In genomic region chr5:120628624-120629023, GRCm38 (mm10) we compare ENCODE assay signal across 20 mouse cellular contexts. TPM values are rescaled to one million over a fixed set of nuclear protein-coding genes. Genes with fewer than 3 reads are reported as not detected.
DNase-seq lines count a peak whose midpoint lies in the region; ATAC-seq and TF ChIP-seq lines count a peak whose summit lies in the region.
"Had no signal": no experiment of that assay in that cellular context is flagged by ENCODE, and none has a peak within 500 bp of the region (broad histone marks: within the 10 kb centered on the region; RNA-seq: fewer than 3 reads in every experiment).

No protein-coding gene starts in this region.

- no peak overlapping the region for H3K27ac ChIP-seq in heart, embryonic 16.5 days (ENCODE audit: low read length)
- no peak overlapping the region for H3K27ac ChIP-seq in heart, embryonic 12.5 days (ENCODE audit: poor library complexity, severe bottlenecking)
- no peak overlapping the region for H3K27ac ChIP-seq in lung, embryonic 14.5 days (ENCODE audit: low read depth)
- H3K27ac ChIP-seq: embryonic facial prominence, embryonic 13.5 days; forebrain, embryonic 12.5 days; kidney, postnatal 0 days; liver, embryonic 12.5 days; neural tube, embryonic 15.5 days had no signal

- H3K4me3 ChIP-seq in heart, embryonic 16.5 days (ENCODE audit: low read length), result no peak overlapping the region
- no peak overlapping the region for H3K4me3 ChIP-seq in heart, embryonic 12.5 days
- H3K4me3 ChIP-seq in lung, embryonic 14.5 days (ENCODE audit: low read depth, low read length), result no peak overlapping the region
- H3K4me3 ChIP-seq: embryonic facial prominence, embryonic 13.5 days; forebrain, embryonic 12.5 days; liver, embryonic 12.5 days; neural tube, embryonic 15.5 days had no signal

- peaks cover 18% of the 10 kb centered on the region for H3K36me3 ChIP-seq in heart, embryonic 16.5 days (ENCODE audit: control insufficient read depth, insufficient read depth)
- peaks cover 47% of the 10 kb centered on the region for H3K36me3 ChIP-seq in heart, embryonic 12.5 days
- peaks cover 45% of the 10 kb centered on the region for H3K36me3 ChIP-seq in lung, embryonic 14.5 days (ENCODE audit: insufficient read depth)

- peak; percentile 60 for DNase-seq in lung, embryonic 14.5 days
- DNase-seq in lung, adult 18-20 months, result no peak
- peak; percentile 57 for DNase-seq in NIH3T3 (ENCODE audit: low read depth)
- no peak for DNase-seq in thymus, adult 18-20 months
- DNase-seq in urinary bladder, postnatal 10 days (ENCODE audit: low spot score), result no peak
- DNase-seq: adrenal gland, adult 2 months; lung, postnatal 36 days; thymus, postnatal 25 days had no signal

- ATAC-seq in heart, embryonic 16.5 days (replicated peaks; ENCODE audit: extremely low read depth, insufficient read depth, low FRiP score), result 0 out of 2 replicates have a peak, but pooled peaks have one; percentile 25
- ATAC-seq in heart, embryonic 12.5 days (ENCODE audit: insufficient number of reproducible peaks, low FRiP score), result no peak
- no peak for ATAC-seq in lung, embryonic 14.5 days (ENCODE audit: insufficient read depth)
- peak; percentile 40 for ATAC-seq in megakaryocyte progenitor cell, adult 5-6 weeks (replicated peaks; ENCODE audit: poor library complexity)
- ATAC-seq: liver, embryonic 12.5 days; Patski had no signal

- H3K9me3 ChIP-seq in heart, embryonic 16.5 days (replicated peaks; ENCODE audit: control insufficient read depth, low read length), result peaks cover 5% of the 10 kb centered on the region
- peaks cover 9% of the 10 kb centered on the region for H3K9me3 ChIP-seq in heart, embryonic 12.5 days (replicated peaks)
- H3K9me3 ChIP-seq in lung, embryonic 14.5 days (ENCODE audit: low read depth, low read length), result no peaks in the 10 kb centered on the region; the same call in 1 of the 2 replicates
- H3K9me3 ChIP-seq: neural tube, embryonic 15.5 days had no signal

- peaks cover 6% of the 10 kb centered on the region; the same call in 1 of the 2 replicates for H3K4me1 ChIP-seq in heart, embryonic 16.5 days (ENCODE audit: control insufficient read depth, insufficient read depth, low read length)
- H3K4me1 ChIP-seq in heart, embryonic 12.5 days (replicated peaks), result peaks cover 19% of the 10 kb centered on the region
- no peaks in the 10 kb centered on the region for H3K4me1 ChIP-seq in lung, embryonic 14.5 days (ENCODE audit: insufficient read depth)

- no peak overlapping the region for H3K4me2 ChIP-seq in heart, embryonic 16.5 days (ENCODE audit: low read depth, low read length)
- no peak overlapping the region for H3K4me2 ChIP-seq in heart, embryonic 12.5 days
- no peak overlapping the region for H3K4me2 ChIP-seq in lung, embryonic 14.5 days
- H3K4me2 ChIP-seq: embryonic facial prominence, embryonic 13.5 days; forebrain, embryonic 12.5 days; liver, embryonic 12.5 days; neural tube, embryonic 15.5 days had no signal

- WGBS in heart, embryonic 16.5 days, result 48% methylated on average over 7 of the region's 7 CpGs
- WGBS in heart, embryonic 12.5 days, result 49% methylated on average over 7 of the region's 7 CpGs
- WGBS in lung, embryonic 14.5 days, result 47% methylated on average over 7 of the region's 7 CpGs

- TF ChIP-seq CTCF in lung, embryonic 14.5 days (IDR thresholded peaks at IDR 0.05; ENCODE audit: low read depth), result 0 out of 2 replicates have a peak, but pooled peaks have one; percentile 5

- no peak overlapping the region for H3K9ac ChIP-seq in heart, embryonic 16.5 days (ENCODE audit: low read length)
- H3K9ac ChIP-seq in heart, embryonic 12.5 days, result no peak overlapping the region
- no peak overlapping the region for H3K9ac ChIP-seq in lung, embryonic 14.5 days
- H3K9ac ChIP-seq: embryonic facial prominence, embryonic 13.5 days; forebrain, embryonic 12.5 days; liver, embryonic 12.5 days; neural tube, embryonic 15.5 days had no signal

- H3K27me3 ChIP-seq in heart, embryonic 16.5 days (ENCODE audit: control insufficient read depth, insufficient read depth, low read length), result peaks cover 5% of the 10 kb centered on the region; the same call in 1 of the 2 replicates
- peaks cover 26% of the 10 kb centered on the region for H3K27me3 ChIP-seq in heart, embryonic 12.5 days (replicated peaks)
- peaks cover 6% of the 10 kb centered on the region; the same call in 1 of the 2 replicates for H3K27me3 ChIP-seq in lung, embryonic 14.5 days (ENCODE audit: insufficient read depth, low read length)
- H3K27me3 ChIP-seq: Patski had no signal

RNA-seq across cellular contexts. Expression of gene Cfap73, which starts 5.4 kb away (rescaled TPM):
- polyA plus RNA-seq in heart, embryonic 16.5 days (2015; fragmentation: Nextera tagmentation; extraction: Ambion mirVana), result 0.49 TPM in 1 of 2 replicates, not detected in the other
- not detected in 2 replicates for polyA plus RNA-seq in heart, embryonic 12.5 days (2016; fragmentation: Nextera tagmentation; extraction: Ambion mirVana)
- not detected in 2 replicates for polyA plus RNA-seq in lung, embryonic 14.5 days (2014; fragmentation: Nextera tagmentation; extraction: Ambion mirVana)
- not detected in 2 replicates for total RNA-seq in megakaryocyte progenitor cell, adult 5-6 weeks (2015)
- total RNA-seq in megakaryocyte progenitor cell, adult 5-6 weeks (2017), result not detected in 2 replicates
- total RNA-seq: heart, adult 8-10 months; hematopoietic stem cell, adult 5-6 weeks; left cerebral cortex, postnatal 25 days had no signal
- polyA plus RNA-seq: adrenal gland, adult 2 months; embryonic facial prominence, embryonic 13.5 days; kidney, postnatal 0 days; liver, embryonic 12.5 days had no signal

RNA-seq across cellular contexts. Expression of gene Ddx54, which starts 16.1 kb away (rescaled TPM):
- 30.2 and 35.0 TPM in 2 replicates for polyA plus RNA-seq in heart, embryonic 16.5 days (2015; fragmentation: Nextera tagmentation; extraction: Ambion mirVana)
- polyA plus RNA-seq in heart, embryonic 12.5 days (2016; fragmentation: Nextera tagmentation; extraction: Ambion mirVana), result 38.7 and 38.8 TPM in 2 replicates
- polyA plus RNA-seq in lung, embryonic 14.5 days (2014; fragmentation: Nextera tagmentation; extraction: Ambion mirVana), result 31.5 and 37.2 TPM in 2 replicates
- total RNA-seq in megakaryocyte progenitor cell, adult 5-6 weeks (2015), result 11.8 and 13.3 TPM in 2 replicates
- 34.9 and 35.8 TPM in 2 replicates for total RNA-seq in megakaryocyte progenitor cell, adult 5-6 weeks (2017)

RNA-seq across cellular contexts. Expression of gene Rita1, which starts 16.2 kb away (rescaled TPM):
- 13.2 and 14.0 TPM in 2 replicates for polyA plus RNA-seq in heart, embryonic 16.5 days (2015; fragmentation: Nextera tagmentation; extraction: Ambion mirVana)
- polyA plus RNA-seq in heart, embryonic 12.5 days (2016; fragmentation: Nextera tagmentation; extraction: Ambion mirVana), result 9.1 and 10.8 TPM in 2 replicates
- 7.2 and 9.5 TPM in 2 replicates for polyA plus RNA-seq in lung, embryonic 14.5 days (2014; fragmentation: Nextera tagmentation; extraction: Ambion mirVana)
- 2.0 and 2.3 TPM in 2 replicates for total RNA-seq in megakaryocyte progenitor cell, adult 5-6 weeks (2015)
- 4.7 and 5.8 TPM in 2 replicates for total RNA-seq in megakaryocyte progenitor cell, adult 5-6 weeks (2017)

RNA-seq across cellular contexts. Expression of gene Rasal1, which starts 20.0 kb away (rescaled TPM):
- 0.70 and 0.74 TPM in 2 replicates for polyA plus RNA-seq in heart, embryonic 16.5 days (2015; fragmentation: Nextera tagmentation; extraction: Ambion mirVana)
- 0.21 TPM in 1 of 2 replicates, not detected in the other for polyA plus RNA-seq in heart, embryonic 12.5 days (2016; fragmentation: Nextera tagmentation; extraction: Ambion mirVana)
- 0.15 TPM in 1 of 2 replicates, not detected in the other for polyA plus RNA-seq in lung, embryonic 14.5 days (2014; fragmentation: Nextera tagmentation; extraction: Ambion mirVana)
- total RNA-seq in megakaryocyte progenitor cell, adult 5-6 weeks (2015), result 0.10 and 0.67 TPM in 2 replicates
- total RNA-seq in megakaryocyte progenitor cell, adult 5-6 weeks (2017), result 0.12 and 2.0 TPM in 2 replicates

RNA-seq across cellular contexts. Expression of gene Iqcd, which starts 39.8 kb away (rescaled TPM):
- 0.36 and 0.42 TPM in 2 replicates for polyA plus RNA-seq in heart, embryonic 16.5 days (2015; fragmentation: Nextera tagmentation; extraction: Ambion mirVana)
- polyA plus RNA-seq in heart, embryonic 12.5 days (2016; fragmentation: Nextera tagmentation; extraction: Ambion mirVana), result 0.19 and 0.33 TPM in 2 replicates
- 0.35 and 0.37 TPM in 2 replicates for polyA plus RNA-seq in lung, embryonic 14.5 days (2014; fragmentation: Nextera tagmentation; extraction: Ambion mirVana)
- not detected in 2 replicates for total RNA-seq in megakaryocyte progenitor cell, adult 5-6 weeks (2015)
- 0.81 and 1.1 TPM in 2 replicates for total RNA-seq in megakaryocyte progenitor cell, adult 5-6 weeks (2017)
- total RNA-seq: hematopoietic stem cell, adult 5-6 weeks had no signal

Comparison
In these comparisons a context has a peak if more than half of its experiments do, and no peak if none do; other contexts are left out.
1. ATAC-seq: peak in heart, embryonic 16.5 days (single experiment) and megakaryocyte progenitor cell, adult 5-6 weeks (single experiment); none in heart, embryonic 12.5 days (single experiment) and lung, embryonic 14.5 days (single experiment).
2. DNase-seq: peak in lung, embryonic 14.5 days (single experiment) and NIH3T3 (single experiment); none in lung, adult 18-20 months (0 of 2), thymus, adult 18-20 months (0 of 2) and urinary bladder, postnatal 10 days (single experiment).